9 mouse cellular contexts compared by ENCODE assay signal in genomic region chr13:74363176-74363858, GRCm38 (mm10). TPM values are rescaled to one million over a fixed set of nuclear protein-coding genes. Genes with fewer than 3 reads are reported as not detected.
A peak's percentile ranks its signal among the peaks of the same experiment; 100 is the strongest.
DNase-seq lines count a peak whose midpoint lies in the region; ATAC-seq and TF ChIP-seq lines count a peak whose summit lies in the region.
"Had no signal": no experiment of that assay in that cellular context is flagged by ENCODE, and none has a peak within 500 bp of the region (broad histone marks: within the 10 kb centered on the region; RNA-seq: fewer than 3 reads in every experiment).

No protein-coding gene starts in this region.

- no peak overlapping the region for H3K4me2 ChIP-seq in hindbrain, embryonic 15.5 days
- H3K4me2 ChIP-seq in liver, embryonic 16.5 days (ENCODE audit: low read depth, low read length) = no peak overlapping the region

- no peak for DNase-seq in left cerebral cortex, adult 2 months (ENCODE audit: extremely low spot score in 1 of 2, low spot score in 2 of 2)
- no peak for DNase-seq in left cerebral cortex, postnatal 4 days
- DNase-seq in gastrocnemius, adult 18-20 months (ENCODE audit: low spot score) = peak; percentile 42
- no peak for DNase-seq in urinary bladder, adult 18-20 months (ENCODE audit: low spot score in 2 of 2)
- no peak for DNase-seq in right cerebral cortex, postnatal 36 days (ENCODE audit: low spot score in 2 of 2)
- no peak for DNase-seq in right cerebral cortex, adult 2 months (ENCODE audit: low spot score in 2 of 2)

- no peaks in the 10 kb centered on the region for H3K9me3 ChIP-seq in hindbrain, embryonic 15.5 days
- no peaks in the 10 kb centered on the region for H3K9me3 ChIP-seq in liver, embryonic 16.5 days (replicated peaks; ENCODE audit: control insufficient read depth, low read length)

- no peak for TF ChIP-seq CTCF in left cerebral cortex, adult 2 months (IDR thresholded peaks at IDR 0.05)

- no peaks in the 10 kb centered on the region for H3K4me1 ChIP-seq in hindbrain, embryonic 15.5 days (replicated peaks)
- H3K4me1 ChIP-seq in liver, embryonic 16.5 days (ENCODE audit: control insufficient read depth, low read depth, low read length) = no peaks in the 10 kb centered on the region

- ATAC-seq in hindbrain, embryonic 15.5 days (ENCODE audit: low FRiP score, low read depth) = peak; percentile 40
- 0 out of 2 replicates have a peak, but pooled peaks have one; percentile 20 for ATAC-seq in liver, embryonic 16.5 days (ENCODE audit: low read depth)

- H3K27me3 ChIP-seq in hindbrain, embryonic 15.5 days = no peaks in the 10 kb centered on the region
- H3K27me3 ChIP-seq in liver, embryonic 16.5 days (ENCODE audit: control insufficient read depth, insufficient read depth, low read depth, low read length) = no peaks in the 10 kb centered on the region

- H3K36me3 ChIP-seq in hindbrain, embryonic 15.5 days = peaks cover 25% of the 10 kb centered on the region
- H3K36me3 ChIP-seq in liver, embryonic 16.5 days (ENCODE audit: control insufficient read depth, insufficient read depth) = no peaks in the 10 kb centered on the region

- H3K4me3 ChIP-seq in left cerebral cortex, adult 2 months = no peak overlapping the region
- H3K4me3 ChIP-seq in hindbrain, embryonic 15.5 days = no peak overlapping the region
- no peak overlapping the region for H3K4me3 ChIP-seq in liver, embryonic 16.5 days (ENCODE audit: low read depth, low read length)

- no peak overlapping the region for H3K9ac ChIP-seq in hindbrain, embryonic 15.5 days
- no peak overlapping the region for H3K9ac ChIP-seq in liver, embryonic 16.5 days (ENCODE audit: low read depth, low read length)
- H3K9ac ChIP-seq: liver, embryonic 14.5 days had no signal

- H3K27ac ChIP-seq in left cerebral cortex, adult 2 months = peak overlapping the region; percentile 19; the same call in 1 of the 2 replicates
- H3K27ac ChIP-seq in hindbrain, embryonic 15.5 days (replicated peaks) = no peak overlapping the region
- H3K27ac ChIP-seq in liver, embryonic 16.5 days (ENCODE audit: low read length) = no peak overlapping the region
- H3K27ac ChIP-seq: liver, embryonic 14.5 days had no signal

- intact Hi-C loops in left cerebral cortex, adult 2 months (cut with DNase I) = no loop called here
- intact Hi-C loops in left cerebral cortex, postnatal 4 days (cut with DNase I) = no loop called here

- 91% methylated on average over 13 of the region's 13 CpGs for WGBS in hindbrain, embryonic 15.5 days
- 79% methylated on average over 13 of the region's 13 CpGs for WGBS in liver, embryonic 16.5 days (ENCODE audit: insufficient replicate concordance)

RNA-seq across cellular contexts. Expression of gene Lrrc14b, which starts 0.5 kb away (rescaled TPM):
- under 1 TPM in 1 of 2 experiments, not detected in 1; 0.12 TPM for total RNA-seq in left cerebral cortex, adult 2 months (2021)
- not detected for total RNA-seq in left cerebral cortex, postnatal 4 days (2021)
- 100 to 1,000 TPM in 1 of 2 experiments, 10 to 100 TPM in 1; 91.7 to 101 TPM for total RNA-seq in gastrocnemius, adult 18-20 months (2021)
- not detected in 2 replicates for polyA plus RNA-seq in hindbrain, embryonic 15.5 days (2015; fragmentation: Nextera tagmentation; extraction: Ambion mirVana)
- not detected in 2 replicates for polyA plus RNA-seq in liver, embryonic 16.5 days (2015; fragmentation: Nextera tagmentation; extraction: Ambion mirVana)

RNA-seq across cellular contexts. Expression of gene Ccdc127, which starts 13.2 kb away (rescaled TPM):
- 10 to 100 TPM; 86.4 to 92.3 TPM for total RNA-seq in left cerebral cortex, adult 2 months (2021)
- total RNA-seq in left cerebral cortex, postnatal 4 days (2021) = 10 to 100 TPM; 53.1 to 57.0 TPM
- total RNA-seq in gastrocnemius, adult 18-20 months (2021) = 10 to 100 TPM; 58.3 to 62.3 TPM
- polyA plus RNA-seq in hindbrain, embryonic 15.5 days (2015; fragmentation: Nextera tagmentation; extraction: Ambion mirVana) = 42.5 and 45.9 TPM in 2 replicates
- 17.7 and 19.0 TPM in 2 replicates for polyA plus RNA-seq in liver, embryonic 16.5 days (2015; fragmentation: Nextera tagmentation; extraction: Ambion mirVana)

RNA-seq across cellular contexts. Expression of gene Sdha, which starts 13.2 kb away (rescaled TPM):
- 100 to 1,000 TPM; 334 to 341 TPM for total RNA-seq in left cerebral cortex, adult 2 months (2021)
- total RNA-seq in left cerebral cortex, postnatal 4 days (2021) = 100 to 1,000 TPM; 163 to 179 TPM
- 100 to 1,000 TPM; 591 to 682 TPM for total RNA-seq in gastrocnemius, adult 18-20 months (2021)
- polyA plus RNA-seq in hindbrain, embryonic 15.5 days (2015; fragmentation: Nextera tagmentation; extraction: Ambion mirVana) = 231 and 234 TPM in 2 replicates
- polyA plus RNA-seq in liver, embryonic 16.5 days (2015; fragmentation: Nextera tagmentation; extraction: Ambion mirVana) = 160 and 161 TPM in 2 replicates

RNA-seq across cellular contexts. Expression of gene Zfp72, which starts 27.3 kb away (rescaled TPM):
- 1 to 10 TPM; 4.6 to 5.2 TPM for total RNA-seq in left cerebral cortex, adult 2 months (2021)
- total RNA-seq in left cerebral cortex, postnatal 4 days (2021) = 1 to 10 TPM; 6.1 to 6.7 TPM
- total RNA-seq in gastrocnemius, adult 18-20 months (2021) = 1 to 10 TPM; 2.8 to 3.6 TPM
- polyA plus RNA-seq in hindbrain, embryonic 15.5 days (2015; fragmentation: Nextera tagmentation; extraction: Ambion mirVana) = 7.0 and 7.9 TPM in 2 replicates
- 0.50 and 0.73 TPM in 2 replicates for polyA plus RNA-seq in liver, embryonic 16.5 days (2015; fragmentation: Nextera tagmentation; extraction: Ambion mirVana)

RNA-seq across cellular contexts. Expression of gene Ftl1-ps1, which starts 36.2 kb away (rescaled TPM):
- total RNA-seq in left cerebral cortex, adult 2 months (2021) = 100 to 1,000 TPM; 143 to 162 TPM
- total RNA-seq in left cerebral cortex, postnatal 4 days (2021) = 100 to 1,000 TPM; 680 to 698 TPM
- total RNA-seq in gastrocnemius, adult 18-20 months (2021) = 100 to 1,000 TPM; 187 to 254 TPM
- polyA plus RNA-seq in hindbrain, embryonic 15.5 days (2015; fragmentation: Nextera tagmentation; extraction: Ambion mirVana) = 86.7 and 108 TPM in 2 replicates
- 88.0 and 91.7 TPM in 2 replicates for polyA plus RNA-seq in liver, embryonic 16.5 days (2015; fragmentation: Nextera tagmentation; extraction: Ambion mirVana)

Comparison
In these comparisons a context has a peak if more than half of its experiments do, and no peak if none do; other contexts are left out.
1. RNA of gene Lrrc14b, which starts 0.5 kb away (total RNA-seq): 91.7 to 101 TPM in gastrocnemius, adult 18-20 months; 0.12 TPM in left cerebral cortex, adult 2 months and not detected in left cerebral cortex, postnatal 4 days; every median in the first group is over 10 times any median in the second.